Mouse (Mus musculus) erythroblast, embryonic 14.5 days (primary cell): ENCODE data around the gene Kcnc1.

Source experiments
- GATA1 ChIP-seq: IDR thresholded peaks from 2 replicates; pipeline ENCODE4 v1.6.1; 2012; ENCODE audit warnings: low read length, inconsistent platforms, mixed read lengths
- TAL1 ChIP-seq: IDR thresholded peaks from 3 replicates; pipeline ENCODE4 v1.6.1; 2012; ENCODE audit warnings: low read length, inconsistent platforms, mixed read lengths

GRCm38 (mm10) chr7:46423951-46424350, 27.7 kb downstream of the Kcnc1 start:
- TF ChIP-seq GATA1 (no peak), TAL1 (no peak)
